Mouse (Mus musculus) layer of hippocampus, adult 18-20 months (tissue): ENCODE data around the gene Tbx2. TPM values are rescaled to one million over a fixed set of nuclear protein-coding genes. Genes with fewer than 3 reads are reported as not detected.

Source experiments
- DNase-seq, 2 experiments: peaks; one replicate each; pipeline ENCODE4 v3.0.0; 2022; ENCODE audit warnings: low spot score in 2 of 2
- long read RNA-seq: library from polyadenylated mRNA; stranded (forward); transcript quantifications from one replicate; pipeline ENCODE4 v2.0.0, GENCODE M21; 2021
- total RNA-seq, 2 experiments: library from RNA; stranded (reverse); gene quantifications; 2 replicates each; pipeline ENCODE4 v1.2.3; 2021

Gene Tbx2
- total RNA-seq: 1 to 10 TPM; 1.2 to 1.3 TPM
- long read RNA-seq, partial matches to known transcripts: 0 of 2 reads
- long read RNA-seq, other reads (novel, unspliced or antisense): 0 of 2 reads

DNA sequence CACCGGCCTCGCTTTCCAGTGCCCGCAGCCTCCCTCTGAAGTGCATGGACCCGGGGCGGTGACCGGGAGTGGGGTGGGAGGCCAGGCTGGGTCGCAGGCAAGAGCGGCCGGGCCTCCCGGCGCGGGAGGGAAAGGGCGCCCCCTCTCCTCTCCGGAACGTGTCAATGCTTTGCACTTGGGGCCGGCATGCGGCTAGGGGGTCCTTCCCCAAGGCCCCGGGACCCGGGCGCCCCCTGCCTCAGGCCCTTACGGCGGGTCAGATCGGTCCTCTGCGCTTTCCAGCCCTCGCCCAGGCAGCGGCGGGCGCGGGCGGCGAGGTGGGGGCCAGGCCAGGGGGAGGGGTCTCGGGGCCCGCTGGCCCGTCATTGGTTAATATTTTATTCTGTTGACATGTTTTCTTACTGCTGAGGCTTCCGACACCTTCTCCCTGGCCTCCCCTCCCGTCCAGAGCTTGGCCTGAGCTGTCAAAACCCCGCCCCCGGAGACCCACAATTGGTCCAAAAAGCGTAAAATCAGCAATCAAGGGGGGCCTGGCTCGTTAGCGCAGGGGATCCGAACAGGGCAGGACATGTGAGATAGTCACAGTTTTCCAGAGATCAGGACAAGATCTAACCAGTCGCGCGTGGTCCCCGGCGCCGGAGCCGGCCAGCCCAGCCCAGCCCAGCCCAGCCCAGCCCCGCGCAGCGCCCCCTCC is at the start of gene Tbx2:
Tbx2 (plus strand) TSS at position 321 of the 694 bp plus-strand sequence.
- DNase-seq: no peak

DNA sequence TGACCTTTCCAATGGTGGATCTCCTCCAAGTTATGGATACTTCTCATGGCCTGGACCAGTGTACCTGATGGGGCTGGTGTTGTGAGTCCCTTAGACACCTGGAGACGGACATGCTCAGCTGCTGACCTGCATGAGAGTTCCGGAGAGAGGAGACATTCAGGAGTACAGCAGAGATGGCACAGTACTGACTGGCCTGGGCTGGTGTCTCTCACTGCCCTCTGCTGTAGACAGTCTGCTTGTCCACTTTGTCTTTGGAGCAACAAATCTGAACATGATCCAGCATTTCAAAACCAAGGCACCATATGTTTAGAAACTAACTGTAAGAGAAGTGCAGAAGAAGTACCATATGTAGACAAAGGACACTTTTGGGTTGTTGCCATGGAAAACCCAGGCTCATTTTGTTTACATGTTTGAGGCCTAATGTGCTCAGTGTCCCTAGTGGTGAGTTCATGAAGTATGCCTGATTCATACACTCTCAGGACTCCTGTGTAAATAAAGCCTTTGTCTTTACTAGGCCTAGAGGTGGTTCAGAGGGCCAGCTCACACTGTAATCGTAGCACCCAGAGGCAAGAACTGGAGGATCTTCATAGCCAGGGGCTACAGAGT is 46.1 kb upstream of the Tbx2 start:
- peak in 1 of 2 experiments; percentile 28 for DNase-seq

DNA sequence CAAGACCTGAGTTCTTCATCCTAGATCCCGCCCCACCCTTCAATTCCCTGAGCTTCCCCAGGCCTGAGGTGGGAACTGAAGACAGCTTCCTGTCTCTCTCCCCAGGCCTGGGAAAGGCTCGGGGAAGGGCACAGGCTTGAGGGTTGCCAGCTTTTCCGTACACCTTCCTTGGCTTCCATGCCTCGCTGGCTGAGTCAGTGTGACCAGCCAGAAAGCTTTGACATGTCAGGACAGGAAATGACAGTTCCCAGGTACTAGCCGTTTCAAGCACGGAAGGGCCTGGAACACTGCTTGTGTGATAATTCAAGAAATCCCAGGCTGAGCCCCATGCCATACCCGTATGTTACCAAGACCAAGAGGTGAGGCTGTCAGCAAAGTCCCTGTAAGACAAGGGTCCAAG is 42.6 kb upstream of the Tbx2 start:
- DNase-seq: no peak

DNA sequence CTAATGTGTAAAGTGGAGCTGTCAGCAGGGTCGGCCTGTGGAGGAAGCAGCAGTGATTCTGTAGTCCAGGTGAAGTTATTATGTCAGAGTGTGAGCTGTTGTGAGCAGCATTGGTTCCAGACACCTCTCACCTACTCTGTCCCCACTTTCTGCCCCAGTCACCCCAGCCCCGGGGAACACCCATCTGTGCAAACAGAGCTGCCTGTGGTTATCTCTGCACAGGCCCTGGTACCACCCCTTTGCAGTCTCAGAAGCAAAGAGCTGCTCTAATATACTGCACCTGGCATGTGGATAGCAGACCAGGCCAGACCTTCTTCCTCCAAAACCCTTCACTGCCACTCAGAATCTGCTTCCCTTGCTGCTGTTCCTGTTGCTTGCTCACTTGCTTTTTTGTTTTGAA is 42.1 kb upstream of the Tbx2 start:
- no peak for DNase-seq

DNA sequence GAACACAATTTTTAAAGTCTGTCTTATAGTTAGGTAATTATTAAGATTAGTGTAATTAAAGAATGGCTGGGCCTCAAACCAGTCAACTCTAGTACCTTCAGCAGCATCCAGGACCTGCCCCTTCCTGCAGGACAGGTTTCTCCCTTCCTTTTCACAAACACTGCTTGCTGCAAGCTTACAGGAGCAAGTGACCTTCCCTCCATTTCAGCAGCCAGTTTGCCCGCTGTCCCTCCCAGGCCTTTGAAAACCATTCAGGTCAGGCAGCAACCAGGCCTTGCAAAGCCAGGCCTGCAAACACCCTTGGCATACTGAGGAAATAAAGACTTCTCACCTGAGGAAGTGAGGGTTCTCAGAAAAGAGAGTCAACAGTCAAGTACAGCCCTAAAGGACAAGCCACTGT is 41.1 kb upstream of the Tbx2 start:
- DNase-seq: no peak

DNA sequence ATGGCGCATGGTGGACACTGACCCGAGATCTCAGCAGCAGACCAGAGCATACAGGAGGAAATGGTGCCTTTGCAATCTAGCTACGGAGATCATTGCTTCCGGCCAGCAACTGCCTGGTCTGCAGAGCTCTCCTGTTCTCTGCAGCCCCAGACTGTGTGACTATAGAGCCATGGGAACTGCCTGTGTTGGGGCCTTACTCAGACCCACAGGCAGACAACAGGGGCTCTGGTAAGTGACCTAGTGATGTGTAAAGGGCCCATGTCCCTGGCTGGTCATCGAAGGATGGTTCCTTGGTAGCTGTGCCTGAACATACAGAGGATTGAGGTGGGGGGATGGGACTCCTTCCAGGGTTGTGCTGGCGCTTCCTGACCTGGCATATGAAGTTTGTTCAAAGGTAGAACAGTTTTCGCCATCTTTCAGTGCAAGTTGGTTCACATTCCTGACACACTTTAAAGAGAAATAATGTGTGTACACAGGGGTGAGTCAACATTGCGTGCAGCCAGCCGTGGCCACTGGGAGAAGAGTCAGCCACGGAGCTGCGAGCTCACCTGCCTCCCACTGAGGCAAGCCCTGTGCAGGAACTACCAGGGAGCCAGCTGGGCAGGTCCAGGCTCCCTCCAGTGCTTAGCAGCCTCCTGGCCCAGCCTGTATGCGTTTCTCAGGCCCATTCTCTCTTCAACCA is 39.7 kb upstream of the Tbx2 start:
- DNase-seq: no peak

DNA sequence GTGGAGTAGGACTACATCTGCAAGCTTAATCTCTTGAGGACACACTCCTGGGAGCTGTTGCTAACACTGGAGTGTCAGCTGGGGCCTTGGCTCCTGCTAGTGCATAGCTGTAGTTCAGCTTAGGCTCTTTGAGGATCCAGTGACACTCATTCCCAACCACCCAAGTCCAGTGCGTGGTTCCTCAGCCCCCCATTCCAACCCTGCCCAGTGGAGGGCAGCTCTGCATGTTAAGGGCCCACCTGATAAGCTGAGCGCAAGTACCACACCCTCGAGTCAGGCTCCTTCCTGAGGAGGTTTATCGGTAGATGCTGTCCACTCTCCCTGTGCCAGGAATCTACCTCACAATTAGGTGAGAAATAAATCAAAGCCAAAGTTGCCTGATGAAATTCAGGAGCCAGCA is 32.9 kb upstream of the Tbx2 start:
- DNase-seq: no peak

DNA sequence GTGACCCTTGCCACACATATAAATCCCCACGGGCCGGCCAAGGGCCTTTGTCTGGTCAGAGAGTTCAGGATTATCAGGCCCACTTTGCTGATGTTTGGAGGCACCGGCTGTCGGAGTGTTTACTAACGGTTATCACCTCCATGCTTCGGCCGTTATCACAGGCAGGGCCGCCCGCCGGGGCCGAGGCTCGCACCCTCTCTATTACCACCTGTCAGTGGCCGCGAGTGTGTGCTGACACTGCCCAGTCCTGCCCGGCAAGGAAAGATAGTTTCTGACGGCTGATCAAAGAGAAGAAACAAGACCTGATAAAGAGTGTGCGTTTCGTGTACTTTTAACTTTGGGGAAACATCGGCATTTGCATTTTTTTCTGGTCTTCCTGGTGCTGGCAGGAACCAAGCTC is 32.5 kb upstream of the Tbx2 start:
- no peak for DNase-seq

DNA sequence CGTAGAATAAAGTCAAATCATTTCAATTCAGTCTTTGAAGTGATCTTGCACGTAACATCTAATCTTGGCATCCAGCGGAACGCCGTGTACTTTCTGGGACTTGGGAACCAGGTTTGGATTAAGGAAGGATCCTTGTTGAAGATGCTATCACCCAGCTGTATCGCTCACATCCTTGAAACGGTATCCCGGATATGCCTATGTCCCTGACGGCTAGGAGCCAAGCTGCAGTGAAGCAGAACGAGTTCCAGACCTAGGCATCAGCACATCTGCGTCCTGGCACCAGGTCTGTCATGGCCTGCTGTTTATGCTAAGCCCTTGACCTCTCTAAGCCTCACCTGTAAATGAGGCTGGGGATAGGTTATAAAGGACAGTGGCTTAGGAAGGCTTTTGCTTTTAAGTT is 32.0 kb upstream of the Tbx2 start:
- no peak for DNase-seq

DNA sequence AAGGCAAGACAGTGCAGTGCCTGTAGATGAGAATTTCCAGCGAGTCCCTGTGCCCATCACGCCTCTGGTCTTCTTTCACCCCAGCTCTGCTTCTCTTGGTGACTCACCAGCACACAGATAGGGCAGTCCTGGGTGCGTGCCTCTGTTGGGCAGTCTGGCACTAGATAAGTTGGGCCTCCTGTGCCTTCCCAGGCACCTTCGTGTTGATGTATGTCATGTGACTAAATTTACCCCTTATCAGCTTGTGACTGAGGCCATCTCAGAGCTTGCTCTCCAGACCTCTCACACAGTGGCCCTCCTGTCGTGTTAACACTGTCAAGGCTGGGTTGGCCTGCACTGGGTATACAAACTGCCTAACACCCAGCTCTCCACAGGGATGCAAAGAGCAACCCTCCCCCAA is 28.3 kb upstream of the Tbx2 start:
- no peak for DNase-seq

DNA sequence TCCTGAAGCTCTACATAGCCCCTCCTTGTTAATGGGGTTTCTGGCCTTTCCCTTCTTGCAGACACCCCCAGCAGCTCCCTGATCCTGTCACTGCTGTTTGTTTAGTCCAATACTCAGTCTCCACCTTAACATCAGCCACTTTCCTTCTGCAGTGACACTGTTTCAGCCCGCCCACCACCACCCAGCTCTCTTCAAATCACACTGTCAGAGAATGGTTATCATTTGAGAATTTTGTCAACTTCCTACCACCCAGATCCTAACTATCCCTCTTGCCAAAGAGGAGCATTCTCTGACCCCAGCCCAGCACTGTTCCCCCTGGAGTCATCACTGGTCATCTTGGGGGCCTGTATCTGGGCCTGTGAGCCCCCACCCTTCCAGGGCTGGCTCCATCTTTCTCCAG is 26.6 kb upstream of the Tbx2 start:
- no peak for DNase-seq

DNA sequence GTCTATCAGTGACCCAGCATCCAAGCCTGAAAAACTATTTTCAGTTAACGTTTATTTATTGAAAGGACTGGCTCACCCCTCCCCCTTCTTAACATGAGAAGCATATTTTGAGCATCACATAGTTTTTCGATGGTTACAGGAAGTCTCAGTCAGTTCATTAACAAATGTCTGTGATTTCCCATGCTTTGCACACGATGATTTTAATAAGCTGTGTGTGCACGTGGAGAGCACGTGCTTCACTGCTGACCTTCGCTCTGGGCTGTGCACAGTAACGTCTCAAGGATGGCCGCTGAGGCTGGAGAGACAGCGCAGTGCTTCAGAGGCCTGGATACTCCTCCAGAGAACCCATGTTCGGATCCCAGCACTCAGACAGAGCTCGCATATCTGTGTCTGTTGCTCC is 25.0 kb upstream of the Tbx2 start:
- no peak for DNase-seq

DNA sequence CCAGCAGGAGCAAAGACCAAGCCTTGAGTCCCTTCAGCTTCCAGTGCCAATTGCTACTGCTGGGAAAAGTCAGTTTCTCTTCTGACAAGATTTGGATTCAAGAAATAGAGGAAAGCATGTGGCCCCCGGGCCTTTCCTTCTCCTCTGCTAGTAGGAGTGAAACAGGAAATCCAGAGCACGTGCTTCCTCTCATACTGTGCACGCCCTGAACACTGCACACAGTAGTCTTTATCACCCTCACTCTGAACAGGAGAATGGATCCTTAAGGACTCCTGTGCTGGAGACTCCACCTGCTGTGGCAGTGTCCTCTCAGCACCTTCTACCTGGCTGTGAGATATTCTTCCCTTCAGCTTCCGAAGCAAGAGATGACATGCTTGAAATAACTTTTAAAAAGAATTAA is 21.1 kb upstream of the Tbx2 start:
- no peak for DNase-seq

DNA sequence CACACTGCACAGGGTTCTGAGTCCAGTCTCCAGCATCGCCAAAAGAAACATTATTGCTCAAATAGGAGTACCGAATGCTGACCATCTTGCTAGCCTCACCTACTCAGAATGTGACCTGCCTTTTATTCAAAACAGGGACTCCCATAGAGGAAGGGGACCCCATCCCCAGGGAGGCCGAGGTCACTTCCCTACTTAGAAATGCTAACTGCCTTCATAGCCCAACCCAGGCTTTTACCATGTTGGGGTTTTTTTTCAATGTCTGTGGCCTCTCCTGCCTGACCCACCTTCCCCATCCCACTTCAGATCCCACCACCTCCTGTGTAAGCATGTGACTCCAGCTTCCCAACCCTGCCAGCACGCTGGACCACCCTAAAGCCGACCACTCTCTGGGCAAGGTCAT is 20.7 kb upstream of the Tbx2 start:
- DNase-seq: no peak

DNA sequence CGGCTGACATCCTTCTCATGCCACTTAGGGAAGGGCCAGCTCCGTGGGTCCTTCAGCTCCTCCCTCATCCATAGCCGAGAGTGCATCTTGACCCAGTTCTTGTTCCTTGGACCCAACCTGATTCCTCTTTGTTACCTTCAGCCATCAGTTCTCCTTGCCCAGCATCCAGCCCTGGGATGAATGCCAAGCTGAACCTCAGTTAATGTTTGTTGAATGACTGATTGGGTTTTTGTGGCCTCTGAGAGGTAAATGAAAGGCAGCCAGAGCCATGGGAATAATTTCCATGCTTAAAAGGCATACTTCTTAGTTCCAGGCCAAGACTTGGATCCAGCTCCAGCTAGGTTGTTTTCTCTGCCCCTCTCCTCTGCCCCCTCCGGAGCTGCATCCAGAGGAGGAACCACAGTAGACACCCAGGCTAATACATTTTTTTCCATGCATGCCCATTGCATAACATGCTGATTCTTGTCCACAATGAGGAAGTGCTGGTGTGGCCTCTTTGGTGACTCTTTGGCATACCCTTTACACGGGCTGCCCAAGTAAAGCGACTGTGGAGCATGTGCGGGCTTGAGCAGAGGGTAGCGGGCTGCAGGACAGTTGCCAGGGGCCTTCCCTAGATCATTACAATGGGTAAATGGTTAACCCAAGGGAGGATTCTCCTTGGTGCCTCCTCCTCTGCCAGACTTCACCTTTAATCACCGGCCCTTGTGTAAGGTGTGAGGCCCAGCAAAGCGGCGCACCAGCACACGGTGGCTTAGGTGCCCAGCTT is 20.0 kb upstream of the Tbx2 start:
- no peak for DNase-seq

DNA sequence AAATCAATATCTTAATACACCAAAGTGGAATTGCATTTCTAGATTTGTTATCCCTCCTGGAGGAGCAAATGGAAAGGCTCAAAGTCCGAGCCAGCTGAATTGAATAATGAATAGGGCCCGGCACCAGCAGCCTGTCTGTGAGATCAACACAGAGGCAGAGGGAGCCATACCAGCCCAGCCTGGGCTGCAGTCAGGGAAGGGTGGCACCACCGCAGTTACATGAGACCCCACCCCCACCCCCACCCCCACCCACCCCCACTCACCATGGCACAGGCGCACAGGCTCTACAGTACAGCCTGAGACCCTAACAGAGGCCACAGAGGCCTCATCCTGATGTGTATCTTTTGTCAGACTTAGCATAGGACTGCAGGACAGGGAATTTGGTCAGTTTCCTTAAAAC is 17.7 kb upstream of the Tbx2 start:
- DNase-seq: no peak

DNA sequence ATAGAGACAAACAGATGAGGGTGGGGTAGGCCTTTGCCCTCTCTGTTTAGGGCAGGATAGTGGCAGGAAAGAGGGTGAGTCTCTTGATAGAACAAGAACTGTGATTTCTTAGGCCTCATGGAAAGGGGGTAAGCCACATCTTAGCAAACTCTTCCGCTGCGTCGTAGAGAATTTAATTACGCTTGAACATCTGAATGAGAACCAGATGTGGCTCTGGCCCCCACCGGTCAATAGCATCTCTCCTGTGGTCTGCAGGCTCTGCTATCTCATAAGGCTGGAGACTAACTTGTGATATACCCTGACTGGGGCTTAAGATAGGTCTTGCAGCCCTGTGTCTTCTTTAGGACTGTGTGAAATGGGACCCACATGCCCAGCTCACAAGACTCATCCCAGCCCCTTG is 15.9 kb upstream of the Tbx2 start:
- no peak for DNase-seq

DNA sequence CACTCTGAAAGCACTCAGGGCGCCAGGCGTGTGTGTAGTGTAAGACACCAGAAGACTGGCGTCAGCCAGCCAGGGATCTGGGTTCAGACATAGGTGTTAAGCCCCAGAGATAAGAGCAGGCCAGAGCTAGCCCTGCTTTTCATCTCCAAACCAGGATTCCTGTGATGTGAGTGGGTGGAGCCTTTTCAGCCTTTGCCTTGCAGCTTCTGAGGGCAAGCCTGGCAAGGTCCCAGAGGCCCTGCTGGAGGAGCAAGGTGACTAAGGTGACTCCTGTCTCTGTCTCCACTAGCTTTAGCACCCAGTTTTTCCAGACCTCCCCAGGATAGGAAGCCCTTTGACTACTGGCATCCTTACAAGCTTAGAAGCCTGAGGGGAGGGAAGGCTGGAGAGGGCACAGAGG is 13.9 kb upstream of the Tbx2 start:
- DNase-seq: no peak

DNA sequence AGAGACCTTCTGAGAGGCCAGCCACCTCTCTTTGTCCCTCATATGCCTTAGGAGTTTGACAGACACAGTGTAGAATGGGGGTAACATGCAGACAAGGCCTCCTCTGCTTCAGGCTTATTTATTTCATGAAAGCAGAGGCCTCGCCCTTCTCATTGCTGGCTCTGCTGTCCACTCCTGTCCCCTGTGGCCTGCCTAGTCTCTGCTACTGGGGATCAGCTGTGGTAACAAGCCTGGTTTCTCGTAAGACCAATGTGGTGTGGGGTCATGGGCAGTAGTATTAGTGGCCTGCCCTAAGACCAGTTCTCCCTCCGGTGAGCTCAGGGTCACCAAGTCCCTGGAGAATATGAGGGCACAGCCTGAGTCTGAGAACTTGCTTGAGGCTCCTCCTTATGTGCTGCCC is 11.4 kb upstream of the Tbx2 start:
- DNase-seq: no peak

DNA sequence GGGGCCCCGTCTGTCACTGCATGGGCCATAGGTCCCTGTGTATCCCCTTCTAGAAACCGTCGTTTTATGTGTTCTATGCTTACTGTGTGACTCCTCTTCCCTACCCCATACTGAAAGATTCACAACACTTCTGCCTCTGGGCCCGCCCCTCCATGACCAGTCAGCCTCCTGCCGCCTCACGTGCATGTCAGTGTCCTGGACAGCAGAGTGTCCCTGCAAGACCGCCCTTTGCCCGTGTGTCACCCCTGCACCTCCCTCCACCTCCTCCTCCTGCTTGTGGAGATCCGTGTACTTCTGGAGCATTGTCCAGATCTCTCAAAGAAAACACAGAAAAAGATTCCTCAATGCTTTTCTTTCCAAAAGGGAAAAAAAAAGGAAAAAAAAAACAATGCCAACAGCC is 10.7 kb upstream of the Tbx2 start:
- no peak for DNase-seq

DNA sequence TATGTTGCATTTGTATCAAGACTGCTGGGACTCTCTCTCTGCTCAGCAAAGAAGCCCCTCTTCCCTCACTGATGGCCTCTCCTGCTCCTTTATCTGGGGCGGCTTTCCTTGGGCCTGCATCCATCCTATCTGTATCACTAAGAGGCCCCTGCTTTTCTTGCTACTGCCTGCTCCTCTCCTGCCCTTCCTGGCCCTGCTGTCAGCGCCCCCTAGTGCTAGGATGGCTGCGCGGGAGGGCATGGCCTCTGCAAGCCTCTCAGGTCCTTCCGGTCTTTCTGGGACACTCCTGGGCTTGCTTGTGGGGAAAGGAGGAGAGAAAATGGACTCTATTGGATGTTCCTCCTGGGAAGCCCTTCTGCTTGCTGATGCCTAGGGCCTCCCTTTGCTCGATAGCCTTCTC is 9.2 kb upstream of the Tbx2 start:
- DNase-seq: peak in 1 of 2 experiments; percentile 64

DNA sequence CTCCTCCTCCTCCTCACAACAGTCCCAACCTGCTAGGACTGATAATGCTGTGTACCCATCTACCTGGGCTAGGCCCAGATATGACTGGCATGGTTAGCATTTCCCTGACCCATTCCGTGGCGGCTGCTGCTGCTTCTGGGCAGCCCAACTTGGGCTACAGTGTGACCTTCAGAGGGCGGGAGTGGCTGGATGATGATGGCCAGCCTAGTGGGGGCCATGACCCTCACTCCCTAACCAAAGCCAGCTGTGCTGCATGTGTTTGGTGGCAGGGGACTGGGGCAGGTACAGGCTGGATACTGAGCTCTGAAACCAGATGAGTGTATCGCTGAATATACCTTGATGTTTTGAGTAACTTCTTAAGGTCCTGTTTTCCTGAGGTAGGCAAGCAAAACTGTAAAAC is 8.6 kb upstream of the Tbx2 start:
- no peak for DNase-seq
